Mouse (Mus musculus) megakaryocyte-erythroid progenitor cell, adult 5-6 weeks (primary cell): Measurements from ENCODE around the gene Mr1. TPM values are rescaled to one million over a fixed set of nuclear protein-coding genes. Genes with fewer than 3 reads are reported as not detected.
"Not testable (repeated sequence)": the region's sequence is repeated elsewhere in the genome, so short reads cannot be mapped to it uniquely, and the experiment has no call there.

Source experiments
- ATAC-seq: replicated peaks from 2 replicates; pipeline ENCODE4 v1.8.0; 2016; ENCODE audit warnings: mild to moderate bottlenecking, inconsistent platforms; ENCODE audit not compliant: severe bottlenecking, poor library complexity, low FRiP score, low TSS enrichment
- total RNA-seq, 2 experiments: library from RNA; stranded (forward) in 1 of 2; stranded (reverse) in 1 of 2; fragments of 200-1000, 215-1000 nt in 1 of 2; fragments of >200 nt in 1 of 2; fragmentation: Nextera tagmentation in 1 of 2; gene quantifications; 2 replicates each; pipeline ENCODE4 v1.2.3; 2014 to 2017

Gene Mr1
- total RNA-seq (2014; fragmentation: Nextera tagmentation) (6.1 and 7.8 TPM in 2 replicates), total RNA-seq (2017) (6.2 and 7.7 TPM in 2 replicates)

- peak; percentile 98 for ATAC-seq
Measured at GRCm38 (mm10) chr1:155146572-155146980, at the start of gene Mr1. Mr1 (minus strand) TSS chr1:155146814.

GRCm38 (mm10) chr1:155192805-155193368 is 46.3 kb upstream of the Mr1 start:
- ATAC-seq: no peak

GRCm38 (mm10) chr1:155191671-155192070 is 45.1 kb upstream of the Mr1 start:
- no peak for ATAC-seq

GRCm38 (mm10) chr1:155191219-155191618 is 44.6 kb upstream of the Mr1 start:
- no peak for ATAC-seq

DNA sequence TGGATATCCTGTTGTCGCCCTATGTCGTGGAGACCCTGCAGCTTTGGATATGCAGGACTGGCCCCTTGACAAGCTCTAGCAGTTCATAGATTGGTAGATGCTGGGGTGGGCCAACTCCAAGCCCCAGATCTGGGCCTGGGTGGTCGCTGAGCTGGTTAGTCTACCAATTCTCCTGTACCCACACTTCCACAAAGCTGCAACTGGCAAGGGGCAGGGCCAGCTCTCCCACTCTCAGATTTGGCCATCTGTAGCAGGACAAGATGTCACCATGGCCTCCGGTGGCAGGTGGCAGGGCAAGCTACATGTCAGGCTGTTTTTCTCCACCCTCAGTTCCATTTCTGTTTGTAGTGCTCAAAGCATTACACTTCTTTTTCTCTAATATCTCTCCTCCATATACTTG is 42.0 kb upstream of the Mr1 start:
- no peak for ATAC-seq

- ATAC-seq: no peak
Measured at GRCm38 (mm10) chr1:155184191-155184590, 37.6 kb upstream of the Mr1 start.

GRCm38 (mm10) chr1:155178192-155178924 is 31.7 kb upstream of the Mr1 start:
- no peak for ATAC-seq

GRCm38 (mm10) chr1:155174424-155174823 is 27.8 kb upstream of the Mr1 start:
- no peak for ATAC-seq

GRCm38 (mm10) chr1:155173644-155174016 is 27.0 kb upstream of the Mr1 start:
- ATAC-seq: not testable (repeated sequence)

GRCm38 (mm10) chr1:155172895-155173643 is 26.5 kb upstream of the Mr1 start:
- no peak for ATAC-seq

DNA sequence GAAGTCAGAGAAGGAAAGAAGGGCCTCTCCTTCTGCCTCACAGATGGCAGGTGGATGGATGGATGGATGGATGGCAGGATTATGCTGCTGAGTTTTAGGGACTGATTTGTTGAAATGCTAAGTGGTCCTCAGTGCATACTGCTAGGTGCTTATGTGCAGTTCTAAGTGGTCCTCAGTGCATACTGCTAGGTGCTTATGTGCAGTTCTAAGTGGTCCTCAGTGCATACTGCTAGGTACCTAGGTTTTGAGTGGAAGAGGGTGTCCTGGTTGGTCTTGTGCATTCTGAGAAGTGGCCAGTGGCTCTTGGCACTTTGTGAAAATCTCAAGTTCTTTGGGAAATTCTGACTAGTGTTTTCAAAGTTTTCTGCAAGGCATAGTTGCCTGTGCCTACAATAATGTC is 23.3 kb upstream of the Mr1 start:
- no peak for ATAC-seq

GRCm38 (mm10) chr1:155167453-155167852 is 20.8 kb upstream of the Mr1 start:
- ATAC-seq: no peak

DNA sequence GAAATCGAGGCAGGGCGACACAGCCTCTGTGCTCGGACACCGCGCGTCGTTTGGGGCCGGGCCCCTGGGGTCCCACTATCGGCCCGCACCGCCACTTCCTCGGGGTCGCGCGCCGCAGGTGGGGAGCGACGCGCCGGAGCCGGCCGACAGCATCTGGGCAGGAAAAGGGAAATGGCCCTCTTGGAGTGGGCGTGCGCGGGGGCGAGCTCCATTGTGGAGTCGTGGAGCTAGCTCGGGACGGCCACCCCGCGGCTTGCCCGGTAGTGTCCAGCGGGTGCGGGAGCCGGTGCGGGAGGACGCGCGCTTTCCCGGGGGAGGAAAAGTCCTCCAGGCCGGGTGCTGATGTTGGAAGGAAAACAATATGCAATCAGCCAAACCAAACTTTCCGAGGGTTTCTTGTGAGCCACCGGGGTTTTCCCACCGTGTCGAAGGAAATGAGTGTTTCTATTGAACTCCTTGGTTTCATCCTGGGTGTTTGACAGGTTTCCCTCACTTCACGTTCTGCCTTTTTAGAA is 12.4 kb upstream of the Mr1 start:
- 0 out of 2 replicates have a peak, but pooled peaks have one; percentile 13 for ATAC-seq

- ATAC-seq: peak; percentile 100
Measured at GRCm38 (mm10) chr1:155158141-155158969, 11.7 kb upstream of the Mr1 start, which contains the start of gene Stx6. Stx6 (plus strand) TSS chr1:155158715.

DNA sequence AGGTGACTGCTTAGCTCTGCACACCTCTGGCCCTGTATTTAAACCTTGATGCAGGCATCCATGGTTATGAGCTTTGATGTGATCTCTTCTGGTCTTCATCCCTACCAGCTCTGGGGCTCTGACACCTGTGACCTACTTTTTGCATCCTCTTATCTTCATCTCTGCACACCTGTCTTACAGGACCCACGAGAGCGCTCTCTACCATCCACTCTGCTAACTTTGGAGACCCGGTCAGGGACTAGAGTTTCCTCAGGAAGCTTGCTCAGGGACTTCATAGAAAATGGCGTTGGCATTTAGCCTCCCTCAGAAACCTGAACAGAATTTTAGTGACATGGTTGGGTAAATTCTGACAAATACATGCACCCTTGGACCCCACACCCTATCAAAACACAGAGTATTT is 7.3 kb upstream of the Mr1 start:
- no peak for ATAC-seq

- ATAC-seq: no peak
Measured at GRCm38 (mm10) chr1:155150821-155151220, 4.2 kb upstream of the Mr1 start.

DNA sequence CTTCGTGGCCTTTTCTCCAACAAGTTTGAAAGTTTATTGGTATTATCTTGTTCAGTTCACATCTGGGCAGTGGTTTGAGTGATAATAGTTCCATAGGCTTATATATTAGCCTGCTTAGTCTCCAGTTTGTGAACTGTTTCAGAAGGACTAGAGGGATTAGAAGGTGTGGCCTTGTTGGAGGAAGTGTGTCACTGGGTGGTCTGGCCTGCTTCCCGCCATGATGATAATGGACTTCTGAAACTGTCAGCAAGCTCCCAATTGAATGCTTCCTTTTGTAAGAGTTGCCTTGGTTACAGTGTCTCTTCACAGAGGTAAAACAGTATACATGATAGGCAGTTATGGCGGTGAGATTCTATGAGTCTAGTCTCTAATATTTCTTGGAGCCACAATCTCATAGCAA is 2.8 kb upstream of the Mr1 start:
- no peak for ATAC-seq

- ATAC-seq: no peak
Measured at GRCm38 (mm10) chr1:155147228-155147627, 614 bp upstream of the Mr1 start.

DNA sequence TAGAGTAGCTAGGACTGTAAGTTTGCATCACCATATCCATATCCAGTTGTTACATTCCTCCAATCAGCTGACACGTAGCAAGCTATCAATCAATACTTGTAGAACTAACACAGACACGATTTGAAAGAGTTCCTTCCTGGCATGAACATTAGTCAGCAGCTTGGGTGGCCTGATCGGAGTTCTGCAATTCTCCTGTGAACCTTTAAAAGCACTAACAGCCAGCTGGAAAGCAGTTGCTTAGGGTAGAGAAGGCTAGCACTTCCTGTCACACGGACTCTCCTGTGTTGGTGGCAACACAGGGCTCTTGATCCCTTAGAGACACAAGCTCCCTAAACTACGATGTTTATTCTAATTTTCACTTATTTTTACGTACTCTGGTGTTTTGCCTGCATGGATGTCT is 994 bp downstream of the Mr1 start:
- ATAC-seq: peak; percentile 46
